Mouse (Mus musculus): Measurements from ENCODE around the gene Pm20d2. TPM values are rescaled to one million over a fixed set of nuclear protein-coding genes. Genes with fewer than 3 reads are reported as not detected.

Pm20d2 gene
- polyA plus RNA-seq, 1 experiment from 2014 or later: 2.1 TPM

Other genes starting within 250 kb of the Pm20d2 start
- 4.1 and 6.3 TPM in 2 replicates for gene Ankrd6, start 238.9 kb downstream of the Pm20d2 start, polyA plus RNA-seq (2015; fragmentation: Nextera tagmentation; extraction: Ambion mirVana)
- gene Rragd, start 206.7 kb downstream of the Pm20d2 start, polyA plus RNA-seq (2015; fragmentation: Nextera tagmentation; extraction: Ambion mirVana): 42.1 and 52.3 TPM in 2 replicates
- 32.5 and 34.6 TPM in 2 replicates for gene Ube2j1, start 158.3 kb downstream of the Pm20d2 start, polyA plus RNA-seq (2015; fragmentation: Nextera tagmentation; extraction: Ambion mirVana)
- gene Gabrr2, start 126.7 kb downstream of the Pm20d2 start, polyA plus RNA-seq (2015; fragmentation: Nextera tagmentation; extraction: Ambion mirVana): 0.11 and 0.28 TPM in 2 replicates
- 0.05 TPM in 1 of 2 replicates, not detected in the other for gene Gabrr1, start 57.2 kb downstream of the Pm20d2 start, polyA plus RNA-seq (2015; fragmentation: Nextera tagmentation; extraction: Ambion mirVana)
- 2.1 and 2.3 TPM in 2 replicates for gene Srsf12, start 19.3 kb upstream of the Pm20d2 start, polyA plus RNA-seq (2015; fragmentation: Nextera tagmentation; extraction: Ambion mirVana)
- gene Pnrc1, start 100.4 kb upstream of the Pm20d2 start, polyA plus RNA-seq (2015; fragmentation: Nextera tagmentation; extraction: Ambion mirVana): 82.4 and 84.1 TPM in 2 replicates
- 14.4 and 16.6 TPM in 2 replicates for gene Rngtt, start 120.6 kb upstream of the Pm20d2 start, polyA plus RNA-seq (2015; fragmentation: Nextera tagmentation; extraction: Ambion mirVana)

Data from heart, embryonic 15.5 days (tissue).